ENCODE assay signal across 11 mouse cellular contexts in genomic region chr7:35790201-35790600, GRCm38 (mm10). TPM values are rescaled to one million over a fixed set of nuclear protein-coding genes. Genes with fewer than 3 reads are reported as not detected.
DNase-seq lines count a peak whose midpoint lies in the region; ATAC-seq lines count a peak whose summit lies in the region.
"Had no signal": no experiment of that assay in that cellular context is flagged by ENCODE, and none has a peak within 500 bp of the region (broad histone marks: within the 10 kb centered on the region; RNA-seq: fewer than 3 reads in every experiment).

No protein-coding gene starts in this region.

- no peaks in the 10 kb centered on the region for H3K27me3 ChIP-seq in kidney, embryonic 14.5 days (ENCODE audit: control insufficient read depth, insufficient read depth, low read length)
- H3K27me3 ChIP-seq: limb, embryonic 15.5 days had no signal

- H3K4me2 ChIP-seq in kidney, embryonic 14.5 days (replicated peaks; ENCODE audit: low read depth, low read length), result no peak overlapping the region
- H3K4me2 ChIP-seq: limb, embryonic 15.5 days had no signal

- H3K4me1 ChIP-seq in kidney, embryonic 14.5 days (ENCODE audit: control insufficient read depth, insufficient read depth, low read length), result no peaks in the 10 kb centered on the region

- DNase-seq in embryo, embryonic 10 days (ENCODE audit: low spot score), result peak; percentile 18
- DNase-seq in embryo, embryonic 9.5 days (ENCODE audit: extremely low spot score), result no peak
- peak; percentile 8 to 64 for DNase-seq in kidney, postnatal 36 days
- DNase-seq in A20 (ENCODE audit: low read depth, low spot score), result peak; percentile 28
- peak; percentile 19 for DNase-seq in embryo, embryonic 10.5 days (ENCODE audit: low spot score)
- no peak for DNase-seq in spleen, postnatal 36 days (ENCODE audit: low spot score in 2 of 2)
- DNase-seq in cerebellum, adult 9-10 months, result no peak
- DNase-seq: right cerebral cortex, postnatal 14 days; thymus, postnatal 14 days had no signal

- no peaks in the 10 kb centered on the region for H3K9me3 ChIP-seq in kidney, embryonic 14.5 days (ENCODE audit: control insufficient read depth, low read length)
- H3K9me3 ChIP-seq: limb, embryonic 15.5 days had no signal

- H3K9ac ChIP-seq in kidney, embryonic 14.5 days (ENCODE audit: low read depth, low read length), result no peak overlapping the region
- H3K9ac ChIP-seq: limb, embryonic 15.5 days had no signal

- H3K27ac ChIP-seq in kidney, embryonic 14.5 days (ENCODE audit: low read depth, low read length), result no peak overlapping the region
- H3K27ac ChIP-seq: limb, embryonic 15.5 days had no signal

- WGBS in kidney, embryonic 14.5 days, result 54% methylated on average over 8 of the region's 8 CpGs

- no peak overlapping the region for H3K4me3 ChIP-seq in kidney, embryonic 14.5 days (ENCODE audit: low read length)
- H3K4me3 ChIP-seq: limb, embryonic 15.5 days had no signal

- no peak for ATAC-seq in kidney, embryonic 14.5 days (ENCODE audit: low FRiP score, low TSS enrichment)

- H3K36me3 ChIP-seq in kidney, embryonic 14.5 days (ENCODE audit: control insufficient read depth, insufficient read depth, low read length), result peaks cover 91% of the 10 kb centered on the region

RNA-seq across cellular contexts. Expression of gene Zfp507, which starts 12.6 kb away (rescaled TPM):
- 15.2 and 21.7 TPM in 2 replicates for polyA plus RNA-seq in kidney, embryonic 14.5 days (2014; fragmentation: Nextera tagmentation; extraction: Ambion mirVana)

RNA-seq across cellular contexts. Expression of gene Dpy19l3, which starts 35.9 kb away (rescaled TPM):
- polyA plus RNA-seq in kidney, embryonic 14.5 days (2014; fragmentation: Nextera tagmentation; extraction: Ambion mirVana), result 32.6 and 41.3 TPM in 2 replicates

Comparison
In these comparisons a context has a peak if more than half of its experiments do, and no peak if none do; other contexts are left out.
1. DNase-seq: peak in embryo, embryonic 10 days (single experiment), kidney, postnatal 36 days (2 of 2), A20 (single experiment) and embryo, embryonic 10.5 days (single experiment); none in embryo, embryonic 9.5 days (single experiment), spleen, postnatal 36 days (0 of 2) and cerebellum, adult 9-10 months (single experiment).